Mouse (Mus musculus): ENCODE measurements around the gene Klc2.
A peak's percentile ranks its signal among the peaks of the same experiment; 100 is the strongest.

The Klc2 gene

GRCm38 (mm10) chr19:5071545-5072369, 46.6 kb downstream of the Klc2 start:
- DNase-seq: peak; percentile 88

- no peak for DNase-seq
Measured at GRCm38 (mm10) chr19:5071077-5071476, 47.3 kb downstream of the Klc2 start.

GRCm38 (mm10) chr19:5069978-5070377, 48.4 kb downstream of the Klc2 start:
- DNase-seq: no peak

- DNase-seq: no peak
Measured at GRCm38 (mm10) chr19:5069486-5069885, 48.9 kb downstream of the Klc2 start.

GRCm38 (mm10) chr19:5068570-5069234, 49.7 kb downstream of the Klc2 start:
- no peak for DNase-seq

GRCm38 (mm10) chr19:5067867-5068569, 50.3 kb downstream of the Klc2 start, which contains the start of gene Cd248:
Cd248 (plus strand) TSS chr19:5068078.
- peak; percentile 87 for DNase-seq

- DNase-seq: no peak
Measured at GRCm38 (mm10) chr19:5067040-5067799, 51.1 kb downstream of the Klc2 start.

- DNase-seq: no peak
Measured at GRCm38 (mm10) chr19:5065104-5065503, 53.3 kb downstream of the Klc2 start.

- DNase-seq: no peak
Measured at GRCm38 (mm10) chr19:5062446-5062845, 55.9 kb downstream of the Klc2 start.

- no peak for DNase-seq
Measured at GRCm38 (mm10) chr19:5062041-5062440, 56.3 kb downstream of the Klc2 start.

GRCm38 (mm10) chr19:5060365-5061330, 57.7 kb downstream of the Klc2 start:
- DNase-seq: peak; percentile 33

GRCm38 (mm10) chr19:5058801-5059771, 59.3 kb downstream of the Klc2 start:
- peak; percentile 52 for DNase-seq

GRCm38 (mm10) chr19:5057876-5058775, 60.2 kb downstream of the Klc2 start:
- DNase-seq: no peak
